Mouse (Mus musculus) CH12.LX (cell line): ENCODE data around the gene Gm17387. TPM values are rescaled to one million over a fixed set of nuclear protein-coding genes. Genes with fewer than 3 reads are reported as not detected.

Experiments used
- DNase-seq: peaks from one replicate; pipeline ENCODE4 v3.0.0-alpha.2; 2013; ENCODE audit errors: extremely low read depth
- H3K27ac ChIP-seq: 2 replicates; pipeline ENCODE4 v1.5.1; 2012; ENCODE audit warnings: low read depth, mild to moderate bottlenecking, control low read depth, moderate library complexity; ENCODE audit not compliant: insufficient read depth
- H3K27me3 ChIP-seq: replicated peaks from 2 replicates; pipeline ENCODE3; 2012; ENCODE audit warnings: inconsistent platforms
- H3K36me3 ChIP-seq, 2 experiments: replicated peaks in 1 of 2; 2 replicates each; pipeline versions ENCODE3 to v1.6.1; 2012; ENCODE audit warnings: inconsistent platforms in 1 of 2, low read length in 1 of 2, mild to moderate bottlenecking in 1 of 2, mixed read lengths in 1 of 2, moderate library complexity in 1 of 2; ENCODE audit not compliant: control insufficient read depth in 1 of 2, insufficient read depth in 1 of 2
- H3K4me1 ChIP-seq, 2 experiments: 2 replicates each; pipeline ENCODE4 v1.6.1; 2012; ENCODE audit warnings: inconsistent platforms in 1 of 2, moderate library complexity in 1 of 2; ENCODE audit not compliant: insufficient read depth in 2 of 2, control insufficient read depth in 1 of 2
- H3K4me2 ChIP-seq: 2 replicates; pipeline ENCODE4 v1.6.1; 2012; ENCODE audit warnings: low read depth, mild to moderate bottlenecking, control low read depth; ENCODE audit not compliant: poor library complexity, insufficient read depth, severe bottlenecking
- H3K4me3 ChIP-seq, 3 experiments: fragments of 150-350 bp in 1 of 3; sonication (generic) in 1 of 3; replicated peaks in 1 of 3; 2 replicates each; pipeline versions ENCODE3 to v1.5.1; 2011 to 2012; ENCODE audit warnings: low read depth in 2 of 3, low read length in 2 of 3, mild to moderate bottlenecking in 2 of 3, moderate library complexity in 2 of 3, control low read depth in 1 of 3, improper control_type of control experiment in 1 of 3, inconsistent platforms in 1 of 3, mixed read lengths in 1 of 3; ENCODE audit not compliant: poor library complexity in 1 of 3
- H3K79me2 ChIP-seq: replicated peaks from 2 replicates; pipeline ENCODE4 v1.6.1; 2012; ENCODE audit warnings: mild to moderate bottlenecking, moderate library complexity; ENCODE audit not compliant: control insufficient read depth, poor library complexity, insufficient read depth, severe bottlenecking; ENCODE audit errors: extremely low read depth
- H3K9ac ChIP-seq: 2 replicates; pipeline ENCODE4 v1.6.1; 2012; ENCODE audit warnings: low read depth, mild to moderate bottlenecking, control low read depth, moderate library complexity; ENCODE audit not compliant: insufficient read depth
- H3K9me3 ChIP-seq: replicated peaks from 2 replicates; pipeline ENCODE3; 2012; ENCODE audit warnings: low read length, inconsistent platforms, mixed read lengths
- BHLHE40 ChIP-seq: IDR thresholded peaks from 2 replicates; pipeline ENCODE4 v1.6.1; 2011; ENCODE audit warnings: mild to moderate bottlenecking, low read depth, low read length, improper control_type of control experiment
- CHD2 ChIP-seq: IDR thresholded peaks from 2 replicates; pipeline ENCODE4 v1.6.1; 2011; ENCODE audit warnings: low read length, improper control_type of control experiment
- CTCF ChIP-seq, 2 experiments: IDR thresholded peaks in 1 of 2; conservative IDR thresholded peaks in 1 of 2; 2 replicates each; pipeline ENCODE4 v1.5.1; 2011 to 2012; ENCODE audit warnings: low read depth in 2 of 2, low read length in 2 of 2, improper control_type of control experiment in 1 of 2, inconsistent platforms in 1 of 2, mild to moderate bottlenecking in 1 of 2, moderate library complexity in 1 of 2
- E2F4 ChIP-seq: IDR thresholded peaks from 2 replicates; pipeline ENCODE4 v1.6.1; 2011; ENCODE audit warnings: low read depth, low read length, improper control_type of control experiment; ENCODE audit not compliant: insufficient replicate concordance
- EP300 ChIP-seq: IDR thresholded peaks from 2 replicates; pipeline ENCODE4 v1.6.1; 2011; ENCODE audit warnings: low read length, improper control_type of control experiment
- GABPA ChIP-seq: IDR thresholded peaks from 2 replicates; pipeline ENCODE4 v1.6.1; 2012; ENCODE audit warnings: low read depth, low read length, improper control_type of control experiment, inconsistent platforms; ENCODE audit not compliant: insufficient replicate concordance
- HCFC1 ChIP-seq: IDR thresholded peaks from 2 replicates; pipeline ENCODE4 v1.6.1; 2012; ENCODE audit warnings: low read depth, mild to moderate bottlenecking, inconsistent platforms, low read length, improper control_type of control experiment
- IRF4 ChIP-seq: IDR thresholded peaks from 2 replicates; pipeline ENCODE4 v1.6.1; 2014; ENCODE audit warnings: low read depth, mild to moderate bottlenecking, inconsistent platforms, low read length, improper control_type of control experiment
- JUN ChIP-seq: IDR thresholded peaks from 2 replicates; pipeline ENCODE4 v1.6.1; 2011; ENCODE audit warnings: low read depth, mild to moderate bottlenecking, low read length, improper control_type of control experiment, moderate library complexity; ENCODE audit not compliant: insufficient read depth
- KAT2A ChIP-seq: IDR thresholded peaks from 2 replicates; pipeline ENCODE4 v1.6.1; 2012; ENCODE audit warnings: low read length, improper control_type of control experiment, inconsistent platforms; ENCODE audit not compliant: insufficient replicate concordance
- MAX ChIP-seq: IDR thresholded peaks from 2 replicates; pipeline ENCODE4 v1.6.1; 2011; ENCODE audit warnings: low read length, improper control_type of control experiment
- MXI1 ChIP-seq: IDR thresholded peaks from 2 replicates; pipeline ENCODE4 v1.6.1; 2011; ENCODE audit warnings: mild to moderate bottlenecking, low read depth, low read length, improper control_type of control experiment
- NELFE ChIP-seq: IDR thresholded peaks from 2 replicates; pipeline ENCODE4 v1.6.1; 2011; ENCODE audit warnings: low read depth, low read length, improper control_type of control experiment
- NRF1 ChIP-seq: IDR thresholded peaks from 2 replicates; pipeline ENCODE4 v1.6.1; 2014; ENCODE audit warnings: low read depth, mild to moderate bottlenecking, inconsistent platforms, low read length, improper control_type of control experiment, moderate library complexity
- POLR2A ChIP-seq: IDR thresholded peaks from 2 replicates; pipeline ENCODE4 v1.6.1; 2011; ENCODE audit warnings: low read depth, mild to moderate bottlenecking, improper control_type of control experiment, low read length
- SIN3A ChIP-seq: IDR thresholded peaks from 2 replicates; pipeline ENCODE4 v1.6.1; 2012; ENCODE audit warnings: low read length, improper control_type of control experiment, inconsistent platforms
- SMC3 ChIP-seq: IDR thresholded peaks from 2 replicates; pipeline ENCODE4 v1.6.1; 2011; ENCODE audit warnings: low read depth, low read length, improper control_type of control experiment
- TBP ChIP-seq: conservative IDR thresholded peaks from 2 replicates; pipeline ENCODE4 v1.6.1; 2011; ENCODE audit warnings: low read depth, low read length, improper control_type of control experiment
- UBTF ChIP-seq: IDR thresholded peaks from 2 replicates; pipeline ENCODE4 v1.6.1; 2012; ENCODE audit warnings: low read depth, mild to moderate bottlenecking, inconsistent platforms, low read length, improper control_type of control experiment, moderate library complexity
- USF1 ChIP-seq: IDR thresholded peaks from 2 replicates; pipeline ENCODE4 v1.6.1; 2014; ENCODE audit warnings: low read depth, mild to moderate bottlenecking, inconsistent platforms, low read length, improper control_type of control experiment
- ZKSCAN1 ChIP-seq: IDR thresholded peaks from 2 replicates; pipeline ENCODE4 v1.6.1; 2012; ENCODE audit warnings: low read depth, inconsistent platforms, low read length, improper control_type of control experiment, borderline replicate concordance
- ZNF384 ChIP-seq: IDR thresholded peaks from 2 replicates; pipeline ENCODE4 v1.6.1; 2012; ENCODE audit warnings: low read depth, low read length, improper control_type of control experiment, inconsistent platforms
- dilution Hi-C: fragments of 300-500 bp; cut with MboI; formaldehyde crosslinking; loops from 2 replicates; pipeline ENCODE4 v1.14.3; 2020; ENCODE audit warnings: low sequenced_read_pairs; ENCODE audit not compliant: extremely low pct_unique_long_range_greater_than_20kb, extremely low pct_ligation_motif_present
- in situ Hi-C: fragments of 300-500 bp; cut with MboI; formaldehyde crosslinking; loops from 3 replicates; pipeline ENCODE4 v1.14.3; 2019; ENCODE audit warnings: low sequenced_read_pairs, low pct_ligation_motif_present, low pct_unique_long_range_greater_than_20kb, mixed read lengths
- polyA plus RNA-seq: library from polyadenylated mRNA; unstranded; fragments of >175 nt; gene quantifications from 2 replicates; pipeline ENCODE4 v1.2.1, GENCODE M21; 2012; ENCODE audit warnings: low read depth; ENCODE audit not compliant: insufficient read length
- total RNA-seq, 2 experiments: library from RNA; depleted of rRNA; stranded (reverse); fragments of 300-350 nt in 1 of 2; fragments of >200 nt in 1 of 2; gene quantifications; 2 replicates each; pipeline ENCODE4 v1.2.3; 2012 to 2014

Gm17387 gene
- total and polyA plus RNA-seq, 3 experiments: not detected

DNA sequence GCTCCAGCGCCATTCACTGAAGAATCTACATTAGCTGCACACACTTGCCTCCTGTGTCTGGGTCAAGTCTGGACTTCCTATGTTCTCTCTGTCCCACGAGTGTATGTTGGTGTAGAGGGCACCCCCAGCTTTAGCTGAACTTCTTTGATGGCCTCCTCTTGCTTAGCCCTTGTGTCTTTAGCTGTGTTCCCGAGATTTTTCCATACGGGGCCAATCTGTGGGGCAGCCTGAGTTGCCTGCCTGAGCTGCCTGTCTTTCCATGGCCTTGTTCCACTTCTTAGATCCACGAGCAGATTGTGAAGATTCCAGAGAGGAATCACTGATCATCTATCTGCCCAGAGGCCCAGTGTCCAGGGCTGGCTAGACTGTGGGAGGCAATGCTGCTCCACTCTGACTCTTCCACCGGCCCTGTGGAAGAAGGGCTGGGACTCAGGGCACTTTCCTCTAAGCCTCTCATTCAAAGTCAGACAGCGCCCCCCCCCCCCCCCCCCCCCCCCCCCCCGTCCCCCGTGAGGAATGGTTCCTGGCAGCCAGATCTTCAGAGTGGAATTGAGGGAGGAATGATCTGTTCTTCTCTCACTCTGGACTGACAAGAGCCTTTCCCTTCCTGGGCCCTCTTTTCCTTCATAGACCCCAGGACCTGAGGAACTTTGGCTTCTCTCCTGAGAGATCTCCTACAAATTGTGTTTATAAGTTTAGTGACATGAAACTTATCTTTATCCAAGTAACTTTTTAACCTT, 12.1 kb downstream of the Gm17387 start:
- peaks cover 6% of the 10 kb centered on the region for H3K9me3 ChIP-seq
- peaks cover 3 to 11% of the 10 kb centered on the region in 2 experiments; a peak in 3 of 4 replicates for H3K4me1 ChIP-seq
- in situ Hi-C loops: no loop called here
- dilution Hi-C loops: no loop called here
- H3K36me3 ChIP-seq: no peaks in the 10 kb centered on the region
- peaks cover 11% of the 10 kb centered on the region for H3K27me3 ChIP-seq
- no peak for TF ChIP-seq SMC3
- TF ChIP-seq BHLHE40: no peak
- no peak for TF ChIP-seq HCFC1
- TF ChIP-seq GABPA: no peak
- TF ChIP-seq CTCF (conservative IDR thresholded peaks at IDR 0.05 in 1 of 2, IDR thresholded peaks at IDR 0.05 in 1 of 2; ENCODE audit: low read depth in 2 of 2, low read length in 2 of 2): no peak
- no peak for TF ChIP-seq ZKSCAN1
- TF ChIP-seq MXI1: no peak
- TF ChIP-seq, all 38 proteins: peak for 0
- Histone ChIP-seq H3K27ac (no peak overlapping the region), H3K4me2 (no peak overlapping the region), H3K4me3 (no peak overlapping the region), H3K79me2 (no peaks in the 10 kb centered on the region), H3K9ac (no peak overlapping the region)
- no peak for DNase-seq

GRCm38 (mm10) chr7:141041661-141042060, 12.7 kb downstream of the Gm17387 start:
- Histone ChIP-seq H3K4me1 (peaks cover 6 to 15% of the 10 kb centered on the region in 2 experiments), H3K4me3 (no peak overlapping the region), H3K4me2 (no peak overlapping the region), H3K9ac (no peak overlapping the region), H3K27ac (no peak overlapping the region), H3K36me3 (no peaks in the 10 kb centered on the region), H3K27me3 (peaks cover 9% of the 10 kb centered on the region), H3K9me3 (peaks cover 6% of the 10 kb centered on the region), H3K79me2 (no peaks in the 10 kb centered on the region)
- no peak for TF ChIP-seq JUN
- TF ChIP-seq POLR2A: no peak
- no peak for TF ChIP-seq TBP
- TF ChIP-seq NRF1: no peak
- TF ChIP-seq NELFE: no peak
- no peak for TF ChIP-seq KAT2A
- TF ChIP-seq CHD2: no peak
- no peak for TF ChIP-seq SIN3A
- TF ChIP-seq MAX: no peak
- TF ChIP-seq EP300: no peak
- TF ChIP-seq ZNF384: no peak
- no peak for TF ChIP-seq UBTF
- TF ChIP-seq HCFC1: no peak
- TF ChIP-seq E2F4: no peak
- no peak for TF ChIP-seq IRF4
- no peak for TF ChIP-seq USF1
- in situ Hi-C loops (no loop called here), dilution Hi-C loops (no loop called here)
- no peak for DNase-seq
